In the genomic region with DNA sequence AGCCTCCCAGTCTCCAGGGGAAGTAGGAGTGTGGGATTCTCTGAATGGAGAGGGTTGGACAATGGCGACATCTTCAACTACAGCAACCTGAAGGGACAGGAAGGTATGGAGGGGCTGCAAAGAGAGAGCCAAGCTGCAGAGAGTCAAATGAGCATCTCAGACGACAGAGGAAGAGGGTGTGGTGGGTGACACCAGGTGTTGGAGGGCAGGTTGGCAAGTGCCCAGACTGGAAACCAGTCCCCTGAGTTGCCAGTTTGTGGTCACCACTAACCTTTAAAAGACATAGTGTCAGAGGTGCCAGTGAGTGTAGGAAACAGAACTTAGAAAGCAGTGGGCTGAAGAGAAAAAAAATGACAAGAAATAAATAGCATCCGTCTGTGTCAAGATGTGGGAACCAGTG, we compare ENCODE assay signal across 20 mouse cellular contexts. TPM values are rescaled to one million over a fixed set of nuclear protein-coding genes. Genes with fewer than 3 reads are reported as not detected.
A peak's percentile ranks its signal among the peaks of the same experiment; 100 is the strongest.
DNase-seq lines count a peak whose midpoint lies in the region; TF ChIP-seq lines count a peak whose summit lies in the region.
"Had no signal": no experiment of that assay in that cellular context is flagged by ENCODE, and none has a peak within 500 bp of the region (broad histone marks: within the 10 kb centered on the region; RNA-seq: fewer than 3 reads in every experiment).

No protein-coding gene starts in this region.

- H3K4me1 ChIP-seq in bone marrow, adult 2 months (ENCODE audit: control insufficient read depth, insufficient read depth, low read length): no peaks in the 10 kb centered on the region; the same call in 1 of the 2 replicates
- H3K4me1 ChIP-seq: embryonic facial prominence, embryonic 15.5 days; hindbrain, embryonic 12.5 days; lung, embryonic 15.5 days; stomach, embryonic 15.5 days had no signal

- 28% methylated on average over 3 of the region's 3 CpGs for WGBS in bone marrow, adult 2 months

- DNase-seq in thymus, postnatal 0 days (ENCODE audit: low spot score): peak; percentile 36
- DNase-seq in thymus, postnatal 10 days (ENCODE audit: low spot score in 2 of 2): no peak
- DNase-seq in naive thymus-derived CD4-positive, alpha-beta T cell, adult 2 months (ENCODE audit: low read depth): peak; percentile 45
- DNase-seq in urinary bladder, postnatal 25 days (ENCODE audit: low spot score): no peak
- DNase-seq in c-Kit-positive CD71-positive TER-119-positive erythroid progenitor cells, embryonic 14.5 days (ENCODE audit: low spot score): no peak
- DNase-seq in right cerebral cortex, postnatal 36 days (ENCODE audit: low spot score in 2 of 2): no peak
- DNase-seq: cerebellum, adult 18-20 months; kidney, postnatal 10 days; right cerebral cortex, postnatal 25 days had no signal

- TF ChIP-seq POLR2A in bone marrow, adult 2 months (IDR thresholded peaks at IDR 0.05; ENCODE audit: borderline replicate concordance, control insufficient read depth, low read depth, low read length): no peak

- H3K4me3 ChIP-seq in bone marrow, adult 2 months (replicated peaks; ENCODE audit: control insufficient read depth, low read depth, low read length): no peak overlapping the region
- H3K4me3 ChIP-seq: embryonic facial prominence, embryonic 15.5 days; hindbrain, embryonic 12.5 days; lung, embryonic 15.5 days; stomach, embryonic 15.5 days had no signal

- peak overlapping the region; percentile 93 for H3K27ac ChIP-seq in bone marrow, adult 2 months (ENCODE audit: control insufficient read depth, insufficient read depth, low read depth, low read length, poor library complexity)
- H3K27ac ChIP-seq: embryonic facial prominence, embryonic 15.5 days; hindbrain, embryonic 12.5 days; lung, embryonic 15.5 days; stomach, embryonic 15.5 days had no signal

- TF ChIP-seq CTCF in bone marrow, adult 2 months (IDR thresholded peaks at IDR 0.05; ENCODE audit: control insufficient read depth, insufficient read depth, low read length): no peak

RNA-seq across cellular contexts. Expression of a gene that starts 28.2 kb away (rescaled TPM):
- 0.55 and 0.86 TPM in 2 replicates for polyA plus RNA-seq in thymus, postnatal 0 days (2015; fragmentation: Nextera tagmentation; extraction: Ambion mirVana)
- polyA plus RNA-seq in bone marrow, adult 2 months (2011; ENCODE audit: insufficient read depth, insufficient read length, low replicate concordance, missing spikeins): not detected in 2 replicates
- polyA plus RNA-seq: brain, embryonic 14.5 days; embryonic facial prominence, embryonic 15.5 days; forebrain, embryonic 11.5 days; heart, embryonic 14.5 days; hindbrain, embryonic 12.5 days; intestine, embryonic 16.5 days; lung, embryonic 15.5 days; midbrain, embryonic 11.5 days; Patski; stomach, embryonic 15.5 days had no signal

Comparison
In these comparisons a context has a peak if more than half of its experiments do, and no peak if none do; other contexts are left out.
1. DNase-seq: peak in thymus, postnatal 0 days (single experiment) and naive thymus-derived CD4-positive, alpha-beta T cell, adult 2 months (single experiment); none in thymus, postnatal 10 days (0 of 2), urinary bladder, postnatal 25 days (single experiment), c-Kit-positive CD71-positive TER-119-positive erythroid progenitor cells, embryonic 14.5 days (single experiment) and right cerebral cortex, postnatal 36 days (0 of 2).